Mouse (Mus musculus) layer of hippocampus, adult 18-20 months (tissue): Measurements from ENCODE around the gene Map3k19. TPM values are rescaled to one million over a fixed set of nuclear protein-coding genes. Genes with fewer than 3 reads are reported as not detected.

Experiments
- total RNA-seq, 2 experiments: library from RNA; stranded (reverse); gene quantifications; 2 replicates each; pipeline ENCODE4 v1.2.3; 2021

Map3k19 gene
- total RNA-seq, 2 experiments from 2014 or later: 10.0 to 10.2 TPM

Other genes with a start within 250 kb of the Map3k19 start
- gene Tmem163, start 175.5 kb downstream of the Map3k19 start, total RNA-seq: 1 to 10 TPM; 5.7 to 7.0 TPM
- gene Acmsd, start 125.6 kb downstream of the Map3k19 start, total RNA-seq: not detected
- gene Ccnt2, start 80.9 kb downstream of the Map3k19 start, total RNA-seq: 10 to 100 TPM; 58.5 to 63.5 TPM
- gene Rab3gap1, start 13.7 kb upstream of the Map3k19 start, total RNA-seq: 10 to 100 TPM; 75.6 to 76.5 TPM
- 1 to 10 TPM; 6.9 to 7.0 TPM for gene Zranb3, start 248.0 kb upstream of the Map3k19 start, total RNA-seq
- 100 to 1,000 TPM; 206 to 228 TPM for gene R3hdm1, start 248.3 kb upstream of the Map3k19 start, total RNA-seq